In the genomic region with DNA sequence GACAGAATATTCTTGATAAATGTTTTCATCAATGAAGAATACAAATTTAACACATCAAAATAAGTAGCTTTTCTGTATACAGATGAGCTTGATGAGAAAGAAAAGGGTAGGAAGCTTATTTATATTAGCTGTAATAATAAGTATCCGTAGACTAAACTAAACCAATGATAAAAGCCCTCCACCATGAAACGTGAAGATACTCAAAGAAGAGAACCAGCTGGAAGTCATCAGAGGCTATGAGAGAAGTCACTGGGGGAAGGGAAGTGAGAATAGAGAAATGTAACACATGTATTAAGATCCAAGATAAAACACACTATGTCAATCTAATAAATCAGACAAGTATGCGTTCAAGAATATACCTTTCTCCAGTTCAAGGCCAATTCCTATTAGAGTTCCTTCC, we compare ENCODE assay signal across 26 mouse cellular contexts.
"Had no signal": no experiment of that assay in that cellular context is flagged by ENCODE, and none has a peak within 500 bp of the region (broad histone marks: within the 10 kb centered on the region; RNA-seq: fewer than 3 reads in every experiment).

No protein-coding gene starts in this region.

- H3K9ac ChIP-seq: heart, embryonic 12.5 days; hindbrain, embryonic 12.5 days; hindbrain, embryonic 14.5 days; intestine, embryonic 15.5 days; limb, embryonic 12.5 days had no signal

- H3K27me3 ChIP-seq: heart, embryonic 12.5 days; hindbrain, embryonic 12.5 days; intestine, embryonic 15.5 days; limb, embryonic 12.5 days had no signal

- H3K36me3 ChIP-seq: heart, embryonic 10.5 days; heart, embryonic 12.5 days; hindbrain, embryonic 10.5 days; hindbrain, embryonic 12.5 days; intestine, embryonic 15.5 days; limb, embryonic 10.5 days; limb, embryonic 12.5 days had no signal

- H3K4me1 ChIP-seq: heart, embryonic 10.5 days; heart, embryonic 12.5 days; hindbrain, embryonic 10.5 days; hindbrain, embryonic 12.5 days; intestine, embryonic 15.5 days; limb, embryonic 10.5 days; limb, embryonic 12.5 days had no signal

- H3K9me3 ChIP-seq: heart, embryonic 10.5 days; heart, embryonic 12.5 days; hindbrain, embryonic 10.5 days; hindbrain, embryonic 12.5 days; intestine, embryonic 15.5 days; limb, embryonic 10.5 days; limb, embryonic 12.5 days had no signal

- H3K27ac ChIP-seq: gastrocnemius, adult 2 months; heart, embryonic 10.5 days; hindbrain, embryonic 10.5 days; hindbrain, embryonic 12.5 days; hindbrain, embryonic 14.5 days; intestine, embryonic 15.5 days; layer of hippocampus, adult 2 months; left cerebral cortex, adult 2 months; limb, embryonic 10.5 days; limb, embryonic 12.5 days had no signal

- H3K4me2 ChIP-seq: heart, embryonic 12.5 days; hindbrain, embryonic 12.5 days; hindbrain, embryonic 14.5 days; intestine, embryonic 15.5 days; limb, embryonic 12.5 days; liver, embryonic 11.5 days had no signal

- ATAC-seq: hindbrain, embryonic 16.5 days; inflammation-experienced regulatory T-cells, adult 6 months; intestine, embryonic 15.5 days; intestine, postnatal 0 days had no signal

- H3K4me3 ChIP-seq: gastrocnemius, adult 2 months; heart, embryonic 10.5 days; heart, embryonic 12.5 days; hindbrain, embryonic 10.5 days; hindbrain, embryonic 12.5 days; intestine, embryonic 15.5 days; layer of hippocampus, adult 2 months; left cerebral cortex, adult 2 months; limb, embryonic 10.5 days; limb, embryonic 12.5 days had no signal

- DNase-seq: gastrocnemius, adult 2 months; gastrocnemius, postnatal 10 days; gastrocnemius, postnatal 25 days; heart, adult 18-20 months; heart, postnatal 10 days; heart, postnatal 4 days; kidney, adult 18-20 months; kidney, adult 8-10 months; kidney, postnatal 10 days; kidney, postnatal 25 days; kidney, postnatal 4 days; liver had no signal
